Mouse (Mus musculus): Measurements from ENCODE around the gene Gm47189.
"Not testable (repeated sequence)": the region's sequence is repeated elsewhere in the genome, so short reads cannot be mapped to it uniquely, and the experiment has no call there.

The Gm47189 gene

GRCm38 (mm10) chr14:41772341-41772740 is at the start of gene Gm47189:
Gene Gm47189 (minus strand): TSS chr14:41772441.
- not testable (repeated sequence) for DNase-seq

GRCm38 (mm10) chr14:41755931-41756330 is 16.3 kb downstream of the Gm47189 start:
- not testable (repeated sequence) for DNase-seq

GRCm38 (mm10) chr14:41750514-41750913 is 21.7 kb downstream of the Gm47189 start, which contains the start of gene Gm7929:
Gene Gm7929 (minus strand): TSS chr14:41750614.
- not testable (repeated sequence) for DNase-seq

GRCm38 (mm10) chr14:41723437-41723836 is 48.8 kb downstream of the Gm47189 start:
- DNase-seq: not testable (repeated sequence)

- not testable (repeated sequence) for DNase-seq
Observed at GRCm38 (mm10) chr14:41717180-41717579, 55.1 kb downstream of the Gm47189 start.

All from retina, postnatal 1 day (tissue).